Mouse (Mus musculus): Measurements from ENCODE around the gene Btbd35f22.
"Not testable (repeated sequence)": the region's sequence is repeated elsewhere in the genome, so short reads cannot be mapped to it uniquely, and the experiment has no call there.

DNA sequence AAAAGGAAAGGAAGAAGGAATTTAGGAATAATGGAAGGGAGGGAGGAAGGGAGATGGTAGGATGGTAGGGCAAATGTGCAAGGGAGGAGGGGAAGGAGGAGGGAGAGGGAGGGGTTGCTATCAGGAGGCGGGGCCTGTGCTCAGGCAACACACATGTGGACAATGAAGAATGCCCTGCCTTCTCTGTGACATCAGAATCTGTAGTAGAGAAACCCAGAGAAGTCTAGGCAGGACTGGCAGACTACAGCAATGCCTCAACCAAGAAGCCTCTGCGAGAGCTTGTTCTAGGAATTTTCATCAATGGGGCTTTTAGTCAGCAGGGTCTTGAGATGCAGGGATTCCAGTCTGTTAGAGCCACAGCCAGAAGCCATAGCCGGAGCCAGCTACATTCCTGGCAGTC lies at the start of gene Btbd35f22:
- not testable (repeated sequence) for TF ChIP-seq CTCF (IDR thresholded peaks at IDR 0.05; ENCODE audit: low read depth, low read length); POLR2AphosphoS5 (IDR thresholded peaks at IDR 0.05; ENCODE audit: insufficient replicate concordance, low read depth, low read length); GATA1 (IDR thresholded peaks at IDR 0.05; ENCODE audit: borderline replicate concordance, low read length); GATA2 (IDR thresholded peaks at IDR 0.05; ENCODE audit: borderline replicate concordance, low read depth, low read length); TAL1 (conservative IDR thresholded peaks at IDR 0.05; ENCODE audit: low read depth, low read length)
